Mouse (Mus musculus) adrenal gland, postnatal 4 days (tissue): ENCODE results near the gene Ccr10. TPM values are rescaled to one million over a fixed set of nuclear protein-coding genes. Genes with fewer than 3 reads are reported as not detected.
"Not testable (repeated sequence)": the region's sequence is repeated elsewhere in the genome, so short reads cannot be mapped to it uniquely, and the experiment has no call there.

Experiments
- DNase-seq, 2 experiments: peaks; one replicate each; pipeline ENCODE4 v3.0.0; 2021 to 2022; ENCODE audit warnings: low spot score in 2 of 2, mixed read lengths in 2 of 2
- microRNA-seq: library from miRNA; unstranded; fragments of <30 nt; microRNA quantifications from one replicate; pipeline ENCODE4 v1.2.0, GENCODE M21; 2021
- total RNA-seq, 2 experiments: library from RNA; stranded (reverse); gene quantifications; 2 replicates each; pipeline ENCODE4 v1.2.3; 2021

The Ccr10 gene
- total RNA-seq, 2 experiments from 2014 or later: 0.22 TPM; not detected in 1

DNA sequence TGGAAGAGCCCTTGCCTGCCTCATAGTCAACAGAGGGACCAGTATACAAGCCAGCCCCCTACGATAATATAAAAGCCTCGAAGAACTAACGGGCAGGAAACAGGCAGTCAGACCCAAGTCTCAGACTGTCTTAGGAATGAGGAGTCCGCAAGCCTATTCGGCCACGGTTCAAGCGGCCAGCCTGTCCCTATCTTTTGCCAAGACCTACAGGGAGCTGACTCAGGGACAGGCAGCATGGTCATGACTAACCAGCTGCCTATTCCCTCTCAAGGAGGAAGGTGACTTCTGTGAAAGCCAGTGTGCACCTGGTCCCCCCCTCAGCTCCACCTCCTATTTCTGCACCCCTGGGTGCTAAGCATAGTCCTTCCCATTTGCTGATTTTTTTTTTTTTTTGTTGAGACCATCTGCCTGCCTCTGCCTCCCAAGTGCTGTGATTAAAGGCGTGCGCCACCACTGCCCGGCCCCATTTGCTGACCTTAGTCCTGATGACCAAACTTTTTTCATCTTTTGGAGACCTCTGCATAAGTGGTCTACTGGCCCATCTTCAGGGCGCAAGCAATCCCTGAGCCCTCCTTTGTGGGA lies 46.2 kb downstream of the Ccr10 start:
- DNase-seq: no peak

GRCm38 (mm10) chr11:101127075-101127474 lies 48.2 kb downstream of the Ccr10 start:
- DNase-seq: no peak

DNA sequence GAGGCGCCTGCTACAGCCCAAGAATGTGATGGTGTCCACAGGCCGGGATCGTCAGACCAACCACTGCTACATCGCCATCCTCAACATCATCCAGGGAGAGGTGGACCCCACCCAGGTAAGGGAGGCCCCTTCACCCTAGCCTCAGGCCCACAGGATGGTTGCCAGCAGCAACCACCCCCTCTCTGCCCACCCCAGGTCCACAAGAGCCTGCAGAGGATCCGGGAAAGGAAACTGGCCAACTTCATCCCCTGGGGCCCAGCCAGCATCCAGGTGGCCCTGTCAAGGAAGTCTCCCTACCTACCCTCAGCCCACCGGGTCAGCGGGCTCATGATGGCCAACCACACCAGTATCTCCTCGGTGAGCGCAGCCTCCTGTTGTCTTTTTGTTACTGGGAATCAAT lies 50.2 kb downstream of the Ccr10 start:
- not testable (repeated sequence) for DNase-seq

DNA sequence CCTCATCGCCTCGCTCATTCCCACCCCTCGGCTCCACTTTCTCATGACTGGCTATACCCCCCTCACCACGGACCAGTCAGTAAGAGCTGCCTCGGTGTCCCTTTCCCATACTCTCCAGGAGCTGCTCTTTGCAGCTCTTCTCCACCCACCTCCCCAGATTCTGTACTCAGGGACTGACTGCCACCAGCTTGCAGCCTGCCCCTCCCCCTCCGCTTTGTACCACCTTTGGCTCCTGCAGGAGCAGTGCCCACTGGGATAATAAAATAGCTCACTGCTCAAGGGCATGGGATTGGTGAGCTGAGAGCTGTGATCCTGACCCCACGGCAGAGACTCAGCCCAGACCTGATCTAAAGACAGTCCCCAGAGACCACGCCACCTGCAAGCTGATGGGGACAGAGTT lies 50.7 kb downstream of the Ccr10 start:
- not testable (repeated sequence) for DNase-seq

Small RNA genes lying within 50 kb of the gene (microRNA-seq; reads per million reads assigned to microRNA genes)
- not detected for gene Gm27626

Other genes with a start within 250 kb of the Ccr10 start
- gene Stat3, start 235.9 kb downstream of the Ccr10 start, total RNA-seq: 10 to 100 TPM; 72.8 to 74.9 TPM
- 100 to 1,000 TPM; 294 to 319 TPM for gene Cavin1, start 204.6 kb downstream of the Ccr10 start, total RNA-seq
- gene Atp6v0a1, start 166.0 kb downstream of the Ccr10 start, total RNA-seq: 100 to 1,000 TPM; 103 to 106 TPM
- 10 to 100 TPM; 36.9 to 37.8 TPM for gene Naglu, start 105.4 kb downstream of the Ccr10 start, total RNA-seq
- gene Hsd17b1, start 97.0 kb downstream of the Ccr10 start, total RNA-seq: under 1 TPM; 0.50 to 0.62 TPM
- gene Coasy, start 92.9 kb downstream of the Ccr10 start, total RNA-seq: 10 to 100 TPM; 59.8 to 65.6 TPM
- 10 to 100 TPM; 27.3 to 27.5 TPM for gene Mlx, start 88.2 kb downstream of the Ccr10 start, total RNA-seq
- gene Psmc3ip, start 80.0 kb downstream of the Ccr10 start, total RNA-seq: 10 to 100 TPM; 10.3 to 11.9 TPM
- gene Retreg3, start 55.5 kb downstream of the Ccr10 start, total RNA-seq: 10 to 100 TPM; 51.8 to 52.6 TPM
- gene Tubg1, start 55.5 kb downstream of the Ccr10 start, total RNA-seq: 10 to 100 TPM; 42.0 to 42.6 TPM
- 1 to 10 TPM; 7.7 to 8.1 TPM for gene Tubg2, start 19.5 kb downstream of the Ccr10 start, total RNA-seq
- gene Cntnap1, start 4.9 kb downstream of the Ccr10 start, total RNA-seq: 1 to 10 TPM; 3.9 to 4.1 TPM
- 10 to 100 TPM; 26.9 to 30.7 TPM for gene Plekhh3, start 4.1 kb downstream of the Ccr10 start, total RNA-seq
- gene Ezh1, start 51.0 kb upstream of the Ccr10 start, total RNA-seq: 10 to 100 TPM; 38.8 to 40.3 TPM
- gene Ramp2, start 70.6 kb upstream of the Ccr10 start, total RNA-seq: 10 to 100 TPM; 85.7 to 96.0 TPM
- gene Vps25, start 78.3 kb upstream of the Ccr10 start, total RNA-seq: 100 to 1,000 TPM; 106 to 111 TPM
- gene Wnk4, start 85.1 kb upstream of the Ccr10 start, total RNA-seq: 10 to 100 TPM in 1 of 2 experiments, 1 to 10 TPM in 1; 3.8 to 20.0 TPM
- gene Cntd1, start 103.6 kb upstream of the Ccr10 start, total RNA-seq: 1 to 10 TPM; 1.1 to 1.3 TPM
- 10 to 100 TPM; 62.9 to 67.1 TPM for gene Coa3, start 103.7 kb upstream of the Ccr10 start, total RNA-seq
- gene Becn1, start 126.8 kb upstream of the Ccr10 start, total RNA-seq: 100 to 1,000 TPM; 144 to 147 TPM
- gene Psme3, start 140.8 kb upstream of the Ccr10 start, total RNA-seq: 100 to 1,000 TPM; 122 to 124 TPM
- gene Aoc2, start 149.6 kb upstream of the Ccr10 start, total RNA-seq: 1 to 10 TPM; 7.3 to 7.7 TPM
- 10 to 100 TPM; 28.8 to 33.7 TPM for gene Aoc3, start 155.2 kb upstream of the Ccr10 start, total RNA-seq
- 10 to 100 TPM; 17.8 to 30.5 TPM for gene G6pc, start 192.1 kb upstream of the Ccr10 start, total RNA-seq
- gene Aarsd1, start 242.2 kb upstream of the Ccr10 start, total RNA-seq: 10 to 100 TPM; 29.9 to 31.1 TPM
- 1 to 10 TPM; 3.4 to 5.9 TPM for gene Gm27029, start 249.4 kb upstream of the Ccr10 start, total RNA-seq
- 10 to 100 TPM; 20.1 to 22.0 TPM for gene Rundc1, start 249.6 kb upstream of the Ccr10 start, total RNA-seq
- 1 to 10 TPM; 6.4 to 6.7 TPM for gene Ptges3l, start 249.9 kb upstream of the Ccr10 start, total RNA-seq